Mouse (Mus musculus) urinary bladder, postnatal 36 days (tissue): ENCODE measurements around the gene Rad9a.

Source experiments
- DNase-seq, 2 experiments: peaks; one replicate each; pipeline ENCODE4 v3.0.0; 2022; ENCODE audit warnings: low spot score in 2 of 2, mixed read lengths in 1 of 2

Rad9a gene

DNA sequence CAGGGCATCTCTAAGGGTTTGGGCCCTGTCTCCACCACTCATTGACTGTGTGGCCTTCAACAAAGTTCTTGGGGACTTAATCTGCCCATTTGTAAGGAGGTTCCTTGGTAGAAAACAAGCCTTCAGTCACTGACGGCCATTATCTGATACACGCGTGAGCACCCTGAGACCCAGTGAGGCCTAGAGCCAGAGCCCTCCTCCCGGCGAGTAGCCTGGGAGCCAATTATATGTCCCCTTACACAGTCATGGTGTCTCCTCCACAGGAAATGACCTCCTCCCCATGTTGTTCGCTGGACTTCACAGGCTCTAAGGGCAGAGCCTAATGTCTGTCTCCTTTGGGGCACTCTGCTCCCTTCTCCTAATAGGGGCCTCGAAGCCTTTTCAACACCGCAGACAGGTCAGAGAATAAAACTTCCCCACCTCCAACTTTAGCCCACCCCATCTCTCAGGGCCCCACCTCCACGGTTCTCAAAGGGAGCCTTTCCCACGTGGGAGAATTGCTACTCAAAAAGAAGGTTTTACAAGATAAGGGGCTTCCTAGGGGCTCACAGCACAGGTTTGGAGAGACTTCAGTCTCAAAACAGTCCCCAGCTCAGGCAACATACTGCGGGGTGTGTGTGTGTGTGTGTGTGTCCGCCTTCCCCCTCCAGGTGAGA lies 55.0 kb downstream of the Rad9a start:
- no peak for DNase-seq

DNA sequence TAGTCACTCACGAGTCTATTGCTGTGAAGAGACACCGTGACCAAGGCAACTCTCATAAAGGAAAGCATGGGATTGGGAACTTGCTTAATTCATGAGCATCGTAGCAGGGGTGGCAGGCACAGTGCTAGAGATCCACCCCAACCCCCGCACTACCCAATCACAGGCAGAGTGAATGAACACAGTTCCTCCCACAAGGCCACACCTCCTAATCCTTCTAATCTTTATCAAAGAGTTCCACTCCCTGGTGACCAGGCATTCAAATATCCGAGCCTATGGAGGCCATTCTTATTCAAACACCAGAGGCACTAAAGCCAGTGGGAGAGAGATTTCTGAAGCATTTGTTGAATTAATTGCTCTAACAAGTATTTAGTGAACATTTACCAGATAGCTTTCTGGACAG lies 55.5 kb downstream of the Rad9a start:
- DNase-seq: no peak
